Mouse (Mus musculus): ENCODE results near the gene Metap1. TPM values are rescaled to one million over a fixed set of nuclear protein-coding genes. Genes with fewer than 3 reads are reported as not detected.

Metap1 gene
- polyA plus RNA-seq, 1 experiment from 2014 or later: 60.9 TPM

DNA sequence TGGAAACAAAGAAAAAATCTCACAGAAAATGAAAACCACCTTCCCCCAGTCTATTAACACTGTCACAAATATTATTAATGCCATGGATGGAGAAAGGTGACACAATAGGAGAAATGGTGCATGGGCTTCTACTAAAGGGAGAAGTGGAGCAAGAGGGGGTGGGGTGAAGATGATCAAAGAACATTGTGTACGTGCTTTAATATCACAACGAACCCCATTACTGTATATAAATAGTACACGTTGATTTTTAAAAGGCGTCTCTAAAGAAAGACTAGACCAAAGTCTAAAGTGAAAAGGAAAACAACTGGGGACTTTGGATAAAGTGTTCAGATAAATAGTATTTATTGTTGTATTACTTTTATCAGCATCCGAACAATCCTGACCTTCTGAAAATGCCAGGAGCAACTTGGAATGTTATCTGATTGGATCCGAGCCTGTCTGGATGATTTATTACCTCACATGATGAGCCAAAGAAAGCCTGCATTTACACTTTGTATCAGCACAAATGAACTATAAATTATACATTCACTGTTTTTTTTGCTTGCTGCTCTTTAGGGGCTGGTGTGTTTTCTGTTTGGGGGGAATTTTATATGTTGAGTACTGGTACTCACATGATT, 58.8 kb downstream of the Metap1 start:
- no peak for ATAC-seq (ENCODE audit: insufficient read depth)
- WGBS: 35% methylated on average over 6 of the region's 6 CpGs

DNA sequence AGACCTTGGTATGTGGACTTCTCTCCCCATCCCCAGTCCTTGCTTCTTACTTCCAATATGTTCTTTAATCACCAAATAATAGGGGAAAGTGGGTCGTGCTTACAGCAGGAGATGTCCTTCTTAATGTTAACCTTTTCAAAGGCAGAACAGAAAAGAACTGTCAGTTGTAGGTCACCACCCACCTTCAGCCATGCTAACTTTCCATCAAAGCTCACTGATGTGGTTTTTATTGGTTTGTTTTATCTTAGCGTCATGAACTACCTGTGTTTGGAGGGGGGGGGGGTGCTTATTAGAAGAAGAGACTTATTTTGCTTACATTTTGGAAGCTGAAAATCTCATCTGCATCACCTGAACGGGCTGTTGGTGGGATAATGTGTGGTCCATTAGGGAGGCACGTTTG, 65.1 kb downstream of the Metap1 start:
- Histone ChIP-seq H3K27me3 (ENCODE audit: insufficient read depth, low read length) (no peaks in the 10 kb centered on the region), H3K4me3 (ENCODE audit: low read depth, low read length) (no peak overlapping the region), H3K9ac (no peak overlapping the region), H3K4me1 (ENCODE audit: insufficient read depth) (no peaks in the 10 kb centered on the region), H3K9me3 (ENCODE audit: low read depth, low read length) (no peaks in the 10 kb centered on the region), H3K36me3 (ENCODE audit: insufficient read depth) (no peaks in the 10 kb centered on the region), H3K4me2 (no peak overlapping the region), H3K27ac (ENCODE audit: low read depth) (no peak overlapping the region)
- ATAC-seq (ENCODE audit: insufficient read depth): no peak
- 58% methylated on average over 4 of the region's 4 CpGs for WGBS
- DNase-seq: no peak
- no peak for TF ChIP-seq CTCF (IDR thresholded peaks at IDR 0.05; ENCODE audit: low read depth)

More for the DNA sequence above, 58.8 kb downstream of the Metap1 start:
- TF ChIP-seq CTCF (IDR thresholded peaks at IDR 0.05; ENCODE audit: low read depth): no peak
- peak; percentile 47 for DNase-seq
- H3K27ac ChIP-seq (ENCODE audit: low read depth): no peak overlapping the region; the same call in 1 of the 2 replicates
- H3K9me3 ChIP-seq (ENCODE audit: low read depth, low read length): no peaks in the 10 kb centered on the region
- no peaks in the 10 kb centered on the region for H3K4me1 ChIP-seq (ENCODE audit: insufficient read depth)
- no peak overlapping the region for H3K4me3 ChIP-seq (ENCODE audit: low read depth, low read length)
- H3K27me3 ChIP-seq (ENCODE audit: insufficient read depth, low read length): no peaks in the 10 kb centered on the region
- no peaks in the 10 kb centered on the region for H3K36me3 ChIP-seq (ENCODE audit: insufficient read depth)
- no peak overlapping the region for H3K9ac ChIP-seq
- H3K4me2 ChIP-seq: no peak overlapping the region

DNA sequence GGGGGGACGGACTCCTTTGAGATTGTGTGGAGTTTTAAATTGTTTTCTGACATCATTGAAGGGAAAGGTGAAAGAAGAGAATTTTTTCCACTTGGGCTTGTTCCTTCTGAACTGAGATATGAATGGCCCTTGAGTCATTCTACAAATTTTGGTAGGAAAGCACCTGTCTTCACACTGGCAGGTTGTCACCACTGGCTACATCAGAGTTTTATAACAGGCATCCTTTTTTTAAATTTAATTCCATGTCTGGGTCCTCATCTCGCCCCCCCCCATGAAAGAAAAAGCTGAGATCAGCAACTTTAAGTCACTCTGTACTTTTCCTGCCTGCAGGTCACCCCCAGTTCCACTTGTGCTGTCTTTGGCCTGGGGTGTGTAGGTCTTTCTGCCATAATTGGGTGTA, 65.7 kb downstream of the Metap1 start:
- H3K36me3 ChIP-seq (ENCODE audit: insufficient read depth): no peaks in the 10 kb centered on the region
- H3K9me3 ChIP-seq (ENCODE audit: low read depth, low read length): no peaks in the 10 kb centered on the region
- H3K9ac ChIP-seq: no peak overlapping the region
- DNase-seq (no peak), ATAC-seq (ENCODE audit: insufficient read depth) (no peak)
- H3K27ac ChIP-seq (ENCODE audit: low read depth): no peak overlapping the region
- H3K4me3 ChIP-seq (ENCODE audit: low read depth, low read length): no peak overlapping the region
- no peaks in the 10 kb centered on the region for H3K4me1 ChIP-seq (ENCODE audit: insufficient read depth)
- TF ChIP-seq CTCF (IDR thresholded peaks at IDR 0.05; ENCODE audit: low read depth): no peak
- no peaks in the 10 kb centered on the region for H3K27me3 ChIP-seq (ENCODE audit: insufficient read depth, low read length)
- WGBS: 57% methylated on average over 2 of the region's 2 CpGs
- no peak overlapping the region for H3K4me2 ChIP-seq

DNA sequence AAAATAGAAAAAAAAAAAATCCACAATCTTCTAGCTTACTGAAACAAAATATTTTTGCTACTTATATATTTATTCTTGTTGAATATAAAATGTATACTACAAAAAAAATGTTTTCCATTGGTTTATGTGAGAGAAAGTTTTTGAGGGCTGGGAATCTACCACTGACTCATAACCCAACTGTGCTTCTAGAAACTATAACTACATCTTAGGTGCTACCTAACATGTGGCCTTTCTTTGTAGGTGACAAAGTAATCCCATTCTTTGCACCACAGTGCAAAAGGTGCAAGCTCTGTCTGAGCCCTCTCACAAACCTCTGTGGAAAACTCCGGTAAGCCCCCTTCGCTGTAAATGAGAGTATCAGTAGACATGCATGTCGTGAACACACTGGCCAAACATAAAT, 68.9 kb downstream of the Metap1 start:
- no peak overlapping the region for H3K9ac ChIP-seq
- H3K27ac ChIP-seq (ENCODE audit: low read depth): no peak overlapping the region
- H3K4me2 ChIP-seq: no peak overlapping the region
- TF ChIP-seq CTCF (IDR thresholded peaks at IDR 0.05; ENCODE audit: low read depth): no peak
- no peaks in the 10 kb centered on the region for H3K27me3 ChIP-seq (ENCODE audit: insufficient read depth, low read length)
- no peak for ATAC-seq (ENCODE audit: insufficient read depth)
- H3K9me3 ChIP-seq (ENCODE audit: low read depth, low read length): no peaks in the 10 kb centered on the region
- no peaks in the 10 kb centered on the region for H3K36me3 ChIP-seq (ENCODE audit: insufficient read depth)
- no peak overlapping the region for H3K4me3 ChIP-seq (ENCODE audit: low read depth, low read length)
- DNase-seq: no peak
- 85% methylated on average over 3 of the region's 3 CpGs for WGBS
- no peaks in the 10 kb centered on the region for H3K4me1 ChIP-seq (ENCODE audit: insufficient read depth)

DNA sequence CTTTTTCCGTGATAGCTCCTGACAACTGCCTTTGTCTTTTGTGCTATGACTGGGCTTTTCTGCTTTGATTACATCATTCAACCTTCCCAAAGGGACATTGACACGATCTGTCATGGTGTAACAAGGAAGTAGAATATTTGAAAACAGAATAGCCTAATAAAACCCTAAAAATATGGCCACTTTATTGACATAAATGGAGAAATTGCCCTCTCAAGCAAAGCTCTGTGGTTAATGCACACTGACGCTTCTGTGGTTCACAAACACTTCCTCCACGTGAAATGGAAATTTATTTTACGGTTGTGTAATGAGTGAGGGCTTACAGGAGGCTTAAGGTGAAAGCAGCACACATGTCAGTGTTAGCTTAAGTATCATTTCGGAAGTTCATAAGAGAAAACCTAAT, 69.9 kb downstream of the Metap1 start:
- no peak for TF ChIP-seq CTCF (IDR thresholded peaks at IDR 0.05; ENCODE audit: low read depth)
- no peak overlapping the region for H3K4me2 ChIP-seq
- ATAC-seq (ENCODE audit: insufficient read depth) (no peak), DNase-seq (no peak)
- H3K9me3 ChIP-seq (ENCODE audit: low read depth, low read length): no peaks in the 10 kb centered on the region
- no peaks in the 10 kb centered on the region for H3K36me3 ChIP-seq (ENCODE audit: insufficient read depth)
- 75% methylated on average over 6 of the region's 6 CpGs for WGBS
- no peak overlapping the region for H3K4me3 ChIP-seq (ENCODE audit: low read depth, low read length)
- no peaks in the 10 kb centered on the region for H3K27me3 ChIP-seq (ENCODE audit: insufficient read depth, low read length)
- H3K4me1 ChIP-seq (ENCODE audit: insufficient read depth): no peaks in the 10 kb centered on the region
- H3K9ac ChIP-seq: no peak overlapping the region
- no peak overlapping the region for H3K27ac ChIP-seq (ENCODE audit: low read depth)

DNA sequence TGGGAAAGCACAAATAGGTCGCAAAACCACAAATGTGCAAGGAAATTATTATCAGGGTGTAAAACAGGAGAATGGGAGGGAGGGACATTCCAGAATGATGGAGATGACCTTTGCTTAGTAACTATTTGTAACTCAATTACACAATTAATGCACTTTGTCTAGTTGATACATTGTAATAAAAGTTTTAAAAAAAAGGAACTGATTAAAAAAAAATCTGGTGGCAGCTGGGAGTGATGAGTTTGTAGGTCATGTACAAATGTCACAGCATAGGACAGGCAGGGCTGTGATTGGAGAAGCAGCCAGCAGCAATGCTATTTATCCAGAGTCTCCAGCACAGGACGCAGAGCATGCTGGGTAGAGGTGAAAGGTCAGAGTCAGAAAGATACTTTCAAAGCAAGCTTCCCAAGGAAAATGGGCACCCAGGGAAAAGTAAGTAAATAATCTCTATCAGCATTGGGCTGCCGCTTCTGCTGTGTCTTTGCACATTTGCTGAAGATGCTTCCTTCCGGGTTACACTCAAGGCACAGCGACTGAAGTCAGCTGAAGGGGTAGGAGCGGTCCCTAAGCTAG, 74.1 kb downstream of the Metap1 start, which contains the start of gene Adh4:
Gene Adh4 (plus strand): TSS at position 346 of the 570 bp plus-strand sequence.
- no peaks in the 10 kb centered on the region for H3K36me3 ChIP-seq (ENCODE audit: insufficient read depth)
- H3K4me2 ChIP-seq: no peak within 1 kb of the TSS
- ATAC-seq (ENCODE audit: insufficient read depth) (no peak), DNase-seq (no peak)
- no peak within 1 kb of the TSS for H3K27ac ChIP-seq (ENCODE audit: low read depth)
- H3K27me3 ChIP-seq (ENCODE audit: insufficient read depth, low read length): no peaks in the 10 kb centered on the region
- no peaks in the 10 kb centered on the region for H3K9me3 ChIP-seq (ENCODE audit: low read depth, low read length)
- 69% methylated on average over 6 of the region's 6 CpGs for WGBS
- no peak within 1 kb of the TSS for H3K9ac ChIP-seq
- no peaks in the 10 kb centered on the region for H3K4me1 ChIP-seq (ENCODE audit: insufficient read depth)
- no peak within 1 kb of the TSS for H3K4me3 ChIP-seq (ENCODE audit: low read depth, low read length)
- TF ChIP-seq CTCF (IDR thresholded peaks at IDR 0.05; ENCODE audit: low read depth): no peak

DNA sequence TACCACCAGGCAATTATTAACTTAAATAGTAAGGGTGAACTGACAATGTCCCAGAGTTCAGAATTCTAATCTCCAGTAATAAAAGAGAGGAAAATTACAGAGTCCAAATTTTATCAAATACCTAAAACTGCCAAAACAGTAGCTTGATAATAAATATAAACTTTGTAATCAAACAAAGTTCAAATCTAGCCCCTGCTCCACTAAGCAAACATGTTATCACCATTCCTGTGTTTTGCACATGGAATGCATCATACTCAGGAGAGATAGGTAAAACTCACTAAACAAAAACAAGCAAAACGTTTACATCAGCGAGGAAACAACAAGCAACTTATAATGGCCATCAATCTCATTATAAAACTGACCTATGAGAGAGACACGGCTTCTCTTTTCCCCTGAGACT, 79.1 kb downstream of the Metap1 start:
- DNase-seq (no peak), ATAC-seq (ENCODE audit: insufficient read depth) (no peak)
- Histone ChIP-seq H3K4me1 (ENCODE audit: insufficient read depth) (no peaks in the 10 kb centered on the region), H3K9me3 (ENCODE audit: low read depth, low read length) (no peaks in the 10 kb centered on the region), H3K27ac (ENCODE audit: low read depth) (no peak overlapping the region), H3K27me3 (ENCODE audit: insufficient read depth, low read length) (no peaks in the 10 kb centered on the region), H3K4me3 (ENCODE audit: low read depth, low read length) (no peak overlapping the region), H3K9ac (no peak overlapping the region), H3K36me3 (ENCODE audit: insufficient read depth) (no peaks in the 10 kb centered on the region), H3K4me2 (no peak overlapping the region)
- 77% methylated on average over 3 of the region's 3 CpGs for WGBS
- no peak for TF ChIP-seq CTCF (IDR thresholded peaks at IDR 0.05; ENCODE audit: low read depth)

All from lung, embryonic 14.5 days (tissue).